Mouse (Mus musculus) limb, embryonic 13.5 days (tissue): ENCODE results near the gene Naa60. TPM values are rescaled to one million over a fixed set of nuclear protein-coding genes. Genes with fewer than 3 reads are reported as not detected.

Source experiments
- ATAC-seq: fragments of 200-750 bp; cut with Nextera tagmentation; 2 replicates; pipeline ENCODE4 v1.8.0; 2017; ENCODE audit warnings: low read depth, moderate number of reproducible peaks, moderate TSS enrichment; ENCODE audit not compliant: low FRiP score
- H3K27ac ChIP-seq: fragments of 300-500 bp; sonication (generic); 2 replicates; pipeline ENCODE4 v1.5.1; 2015; ENCODE audit warnings: inconsistent platforms, mild to moderate bottlenecking, moderate library complexity
- H3K27me3 ChIP-seq: fragments of 300-500 bp; sonication (generic); 2 replicates; pipeline ENCODE4 v1.6.1; 2015; ENCODE audit warnings: mild to moderate bottlenecking, inconsistent platforms
- H3K36me3 ChIP-seq: fragments of 300-500 bp; sonication (generic); 2 replicates; pipeline ENCODE4 v1.6.1; 2015; ENCODE audit warnings: inconsistent platforms, mild to moderate bottlenecking, moderate library complexity
- H3K4me1 ChIP-seq: fragments of 300-500 bp; sonication (generic); 2 replicates; pipeline ENCODE4 v1.6.1; 2015; ENCODE audit warnings: inconsistent platforms
- H3K4me2 ChIP-seq: fragments of 300-500 bp; sonication (generic); replicated peaks from 2 replicates; pipeline ENCODE4 v1.6.1; 2015; ENCODE audit warnings: inconsistent platforms, mild to moderate bottlenecking, moderate library complexity
- H3K4me3 ChIP-seq: fragments of 300-500 bp; sonication (generic); 2 replicates; pipeline ENCODE4 v1.5.1; 2015; ENCODE audit warnings: moderate library complexity, mild to moderate bottlenecking, inconsistent platforms
- H3K9ac ChIP-seq: fragments of 300-500 bp; sonication (generic); 2 replicates; pipeline ENCODE4 v1.6.1; 2015; ENCODE audit warnings: mild to moderate bottlenecking, inconsistent platforms
- H3K9me3 ChIP-seq: fragments of 300-500 bp; sonication (generic); 2 replicates; pipeline ENCODE4 v1.6.1; 2016; ENCODE audit warnings: inconsistent platforms
- WGBS: fragments of 180-500 bp; shearing (Covaris S2); methylation state at CpG from one replicate; pipeline ENCODE4 v1.1.7; 2015; 5-methylcytosine and 5-hydroxymethylcytosine counted together
- polyA plus RNA-seq: library from polyadenylated mRNA; unstranded; fragments of >200 nt; fragmentation: Nextera tagmentation; extraction: Ambion mirVana; gene quantifications from 2 replicates; pipeline ENCODE4 v1.2.1, GENCODE M21; 2015

Naa60 gene
- polyA plus RNA-seq, 1 experiment from 2014 or later, result 59.1 TPM

GRCm38 (mm10) chr16:3895173-3895792 lies 23.1 kb downstream of the Naa60 start:
- Histone ChIP-seq H3K9me3 (no peaks in the 10 kb centered on the region), H3K9ac (no peak overlapping the region), H3K27me3 (no peaks in the 10 kb centered on the region), H3K27ac (no peak overlapping the region), H3K36me3 (peaks cover 57% of the 10 kb centered on the region), H3K4me3 (no peak overlapping the region), H3K4me2 (no peak overlapping the region), H3K4me1 (no peaks in the 10 kb centered on the region)
- 70% methylated on average over 9 of the region's 9 CpGs for WGBS
- no peak for ATAC-seq

GRCm38 (mm10) chr16:3896046-3896445 lies 23.9 kb downstream of the Naa60 start:
- no peak overlapping the region for H3K4me2 ChIP-seq
- H3K4me3 ChIP-seq, result no peak overlapping the region
- WGBS, result 84% methylated on average over 6 of the region's 6 CpGs
- H3K9me3 ChIP-seq, result no peaks in the 10 kb centered on the region
- H3K4me1 ChIP-seq, result no peaks in the 10 kb centered on the region
- H3K36me3 ChIP-seq, result peaks cover 65% of the 10 kb centered on the region
- no peaks in the 10 kb centered on the region for H3K27me3 ChIP-seq
- H3K27ac ChIP-seq, result no peak overlapping the region
- ATAC-seq, result no peak
- H3K9ac ChIP-seq, result no peak overlapping the region

- H3K4me3 ChIP-seq, result no peak overlapping the region
- H3K4me2 ChIP-seq, result no peak overlapping the region
- peaks cover 70% of the 10 kb centered on the region for H3K36me3 ChIP-seq
- no peaks in the 10 kb centered on the region for H3K27me3 ChIP-seq
- no peaks in the 10 kb centered on the region for H3K4me1 ChIP-seq
- H3K27ac ChIP-seq, result no peak overlapping the region
- WGBS, result 95% methylated on average over 1 of the region's 1 CpGs
- H3K9me3 ChIP-seq, result no peaks in the 10 kb centered on the region
- no peak for ATAC-seq
- H3K9ac ChIP-seq, result no peak overlapping the region
Observed at GRCm38 (mm10) chr16:3896553-3896952, 24.4 kb downstream of the Naa60 start.

- Histone ChIP-seq H3K4me2 (peak overlapping the region; percentile 78; the same call in 1 of the 2 replicates), H3K27me3 (no peaks in the 10 kb centered on the region), H3K9me3 (no peaks in the 10 kb centered on the region), H3K27ac (no peak overlapping the region), H3K36me3 (peaks cover 51% of the 10 kb centered on the region), H3K4me3 (0 out of 2 replicates have a peak overlapping the region, but pooled peaks have one; percentile 71), H3K4me1 (peaks cover 5% of the 10 kb centered on the region), H3K9ac (no peak overlapping the region)
- 89% methylated on average over 2 of the region's 2 CpGs for WGBS
- no peak for ATAC-seq
Observed at GRCm38 (mm10) chr16:3907471-3907870, 35.3 kb downstream of the Naa60 start.

GRCm38 (mm10) chr16:3908537-3909111 lies 36.4 kb downstream of the Naa60 start, which contains the start of the genes 1700037C18Rik and Cluap1:
Gene 1700037C18Rik (minus strand): TSS chr16:3908689.
Gene Cluap1 (plus strand): TSS chr16:3908801.
- Histone ChIP-seq H3K36me3 (peaks cover 51% of the 10 kb centered on the region), H3K9ac (peak within 1 kb of the TSS; percentile 85), H3K9me3 (no peaks in the 10 kb centered on the region), H3K27me3 (no peaks in the 10 kb centered on the region), H3K4me1 (peaks cover 5% of the 10 kb centered on the region), H3K4me2 (peak within 1 kb of the TSS; percentile 78), H3K27ac (peak within 1 kb of the TSS; percentile 44; the same call in 1 of the 2 replicates), H3K4me3 (peak within 1 kb of the TSS; percentile 71)
- ATAC-seq, result peak; percentile 96
- WGBS, result 0% methylated on average over 33 of the region's 33 CpGs

- 8% methylated on average over 20 of the region's 20 CpGs for WGBS
- Histone ChIP-seq H3K27me3 (no peaks in the 10 kb centered on the region), H3K4me2 (peak overlapping the region; percentile 78), H3K4me3 (peak overlapping the region; percentile 71), H3K4me1 (peaks cover 5% of the 10 kb centered on the region), H3K9me3 (no peaks in the 10 kb centered on the region), H3K27ac (peak overlapping the region; percentile 44; the same call in 1 of the 2 replicates), H3K36me3 (peaks cover 51% of the 10 kb centered on the region), H3K9ac (peak overlapping the region; percentile 85)
- ATAC-seq, result no peak
Observed at GRCm38 (mm10) chr16:3909118-3909517, 36.9 kb downstream of the Naa60 start.

GRCm38 (mm10) chr16:3920756-3921155 lies 48.6 kb downstream of the Naa60 start:
- no peak overlapping the region for H3K4me3 ChIP-seq
- ATAC-seq, result no peak
- 98% methylated on average over 2 of the region's 2 CpGs for WGBS
- no peaks in the 10 kb centered on the region for H3K27me3 ChIP-seq
- H3K27ac ChIP-seq, result no peak overlapping the region
- H3K9ac ChIP-seq, result no peak overlapping the region
- 0 out of 2 replicates have a peak, but pooled peaks cover 6% of the 10 kb centered on the region for H3K4me1 ChIP-seq
- no peak overlapping the region for H3K4me2 ChIP-seq
- H3K36me3 ChIP-seq, result peaks cover 81% of the 10 kb centered on the region
- no peaks in the 10 kb centered on the region for H3K9me3 ChIP-seq

GRCm38 (mm10) chr16:3923515-3923914 lies 51.3 kb downstream of the Naa60 start:
- Histone ChIP-seq H3K4me1 (0 out of 2 replicates have a peak, but pooled peaks cover 6% of the 10 kb centered on the region), H3K27me3 (no peaks in the 10 kb centered on the region), H3K36me3 (peaks cover 82% of the 10 kb centered on the region), H3K27ac (peak overlapping the region; percentile 80), H3K9ac (no peak overlapping the region), H3K9me3 (no peaks in the 10 kb centered on the region), H3K4me2 (no peak overlapping the region), H3K4me3 (no peak overlapping the region)
- 80% methylated on average over 3 of the region's 3 CpGs for WGBS
- no peak for ATAC-seq

- peak overlapping the region; percentile 80 for H3K27ac ChIP-seq
- H3K36me3 ChIP-seq, result peaks cover 82% of the 10 kb centered on the region
- peak; percentile 87 for ATAC-seq
Observed at GRCm38 (mm10) chr16:3923966-3924365, 51.8 kb downstream of the Naa60 start.

GRCm38 (mm10) chr16:3928582-3928981 lies 56.4 kb downstream of the Naa60 start:
- no peak for ATAC-seq
- WGBS, result 62% methylated on average over 1 of the region's 1 CpGs
- Histone ChIP-seq H3K27ac (no peak overlapping the region), H3K4me3 (no peak overlapping the region), H3K4me1 (0 out of 2 replicates have a peak, but pooled peaks cover 4% of the 10 kb centered on the region), H3K9ac (no peak overlapping the region), H3K9me3 (no peaks in the 10 kb centered on the region), H3K27me3 (no peaks in the 10 kb centered on the region), H3K4me2 (no peak overlapping the region), H3K36me3 (peaks cover 82% of the 10 kb centered on the region)

More at GRCm38 (mm10) chr16:3923966-3924365, 51.8 kb downstream of the Naa60 start:
- 0 out of 2 replicates have a peak, but pooled peaks cover 6% of the 10 kb centered on the region for H3K4me1 ChIP-seq
- no peaks in the 10 kb centered on the region for H3K9me3 ChIP-seq
- no peak overlapping the region for H3K9ac ChIP-seq
- no peaks in the 10 kb centered on the region for H3K27me3 ChIP-seq
- H3K4me2 ChIP-seq, result no peak overlapping the region
- 16% methylated on average over 4 of the region's 4 CpGs for WGBS
- H3K4me3 ChIP-seq, result no peak overlapping the region

GRCm38 (mm10) chr16:3929151-3929550 lies 57.0 kb downstream of the Naa60 start:
- Histone ChIP-seq H3K9ac (no peak overlapping the region), H3K36me3 (peaks cover 82% of the 10 kb centered on the region), H3K9me3 (no peaks in the 10 kb centered on the region), H3K4me2 (no peak overlapping the region), H3K27me3 (no peaks in the 10 kb centered on the region), H3K27ac (no peak overlapping the region), H3K4me3 (no peak overlapping the region), H3K4me1 (no peaks in the 10 kb centered on the region)
- no peak for ATAC-seq
- 84% methylated on average over 7 of the region's 7 CpGs for WGBS

GRCm38 (mm10) chr16:3933536-3933935 lies 61.4 kb downstream of the Naa60 start:
- no peak for ATAC-seq
- H3K4me1 ChIP-seq, result no peaks in the 10 kb centered on the region
- H3K9me3 ChIP-seq, result no peaks in the 10 kb centered on the region
- no peak overlapping the region for H3K4me3 ChIP-seq
- WGBS, result 90% methylated on average over 6 of the region's 6 CpGs
- no peak overlapping the region for H3K27ac ChIP-seq
- H3K27me3 ChIP-seq, result no peaks in the 10 kb centered on the region
- no peak overlapping the region for H3K4me2 ChIP-seq
- no peak overlapping the region for H3K9ac ChIP-seq
- peaks cover 88% of the 10 kb centered on the region for H3K36me3 ChIP-seq
